Mouse (Mus musculus) myocyte (in vitro differentiated cells): ENCODE data around the gene Fam118a. TPM values are rescaled to one million over a fixed set of nuclear protein-coding genes. Genes with fewer than 3 reads are reported as not detected.

Experiments
- H3K27me3 ChIP-seq: one replicate; pipeline ENCODE4 v1.6.1; 2011; ENCODE audit not compliant: control insufficient read depth, insufficient read depth, insufficient read length
- H3K36me3 ChIP-seq: one replicate; pipeline ENCODE4 v1.6.1; 2011; ENCODE audit not compliant: control insufficient read depth, insufficient read depth
- H3K4me2 ChIP-seq: one replicate; pipeline ENCODE4 v1.6.1; 2011; ENCODE audit warnings: low read depth, control low read depth
- H3K4me3 ChIP-seq: one replicate; pipeline ENCODE4 v1.5.1; 2011; ENCODE audit warnings: mild to moderate bottlenecking, control low read depth, moderate library complexity
- H3K79me2 ChIP-seq: one replicate; pipeline ENCODE4 v1.6.1; 2011; ENCODE audit not compliant: control insufficient read depth, insufficient read depth
- H3ac ChIP-seq: one replicate; pipeline ENCODE4 v1.6.1; 2011; ENCODE audit not compliant: control insufficient read depth, insufficient read length
- CEBPB ChIP-seq: IDR thresholded peaks from 2 replicates; pipeline ENCODE4 v1.6.1; 2011; ENCODE audit warnings: mild to moderate bottlenecking, moderate library complexity; ENCODE audit not compliant: poor library complexity, insufficient read depth, severe bottlenecking
- E2F4 ChIP-seq: IDR thresholded peaks from one replicate; pipeline ENCODE4 v1.6.1; 2011; ENCODE audit warnings: mild to moderate bottlenecking, control low read depth, moderate library complexity; ENCODE audit not compliant: insufficient read depth
- MAX ChIP-seq: IDR thresholded peaks from one replicate; pipeline ENCODE4 v1.6.1; 2011; ENCODE audit warnings: low read depth, mild to moderate bottlenecking, control low read depth
- MYOD1 ChIP-seq, 3 experiments: IDR thresholded peaks; one replicate each; pipeline ENCODE4 v1.6.1; 2011; ENCODE audit warnings: control low read depth in 2 of 3, low read depth in 2 of 3, mild to moderate bottlenecking in 2 of 3, moderate library complexity in 1 of 3; ENCODE audit not compliant: insufficient read length in 2 of 3, control insufficient read depth in 1 of 3
- MYOG ChIP-seq, 3 experiments: IDR thresholded peaks; one replicate each; pipeline ENCODE4 v1.6.1; 2011; ENCODE audit warnings: control low read depth in 2 of 3, low read depth in 2 of 3, mild to moderate bottlenecking in 2 of 3; ENCODE audit not compliant: insufficient read length in 2 of 3, control insufficient read depth in 1 of 3, insufficient read depth in 1 of 3
- POLR2A ChIP-seq: IDR thresholded peaks from one replicate; pipeline ENCODE4 v1.6.1; 2011; ENCODE audit warnings: low read depth, mild to moderate bottlenecking, control low read depth, moderate library complexity; ENCODE audit not compliant: insufficient read length
- POLR2AphosphoS2 ChIP-seq: IDR thresholded peaks from one replicate; pipeline ENCODE4 v1.6.1; 2011; ENCODE audit warnings: low read depth, control low read depth; ENCODE audit not compliant: insufficient read length
- REST ChIP-seq: IDR thresholded peaks from one replicate; pipeline ENCODE4 v1.6.1; 2011; ENCODE audit warnings: mild to moderate bottlenecking, control low read depth, moderate library complexity; ENCODE audit not compliant: insufficient read depth, insufficient read length
- SRF ChIP-seq: IDR thresholded peaks from one replicate; pipeline ENCODE4 v1.6.1; 2011; ENCODE audit warnings: low read depth; ENCODE audit not compliant: control insufficient read depth, insufficient read length
- TCF12 ChIP-seq: IDR thresholded peaks from one replicate; pipeline ENCODE4 v1.6.1; 2011; ENCODE audit warnings: mild to moderate bottlenecking, control low read depth; ENCODE audit not compliant: poor library complexity, insufficient read depth, severe bottlenecking
- TCF3 ChIP-seq: IDR thresholded peaks from one replicate; pipeline ENCODE4 v1.6.1; 2011; ENCODE audit warnings: low read depth, control low read depth; ENCODE audit not compliant: insufficient read length
- USF1 ChIP-seq: IDR thresholded peaks from one replicate; pipeline ENCODE4 v1.6.1; 2011; ENCODE audit warnings: low read depth, mild to moderate bottlenecking, control low read depth, moderate library complexity
- polyA plus RNA-seq: library from polyadenylated mRNA; unstranded; fragments of >200 nt; fragmentation: generic; extraction: Trizol; gene quantifications from one replicate; pipeline ENCODE4 v1.2.1, GENCODE M21; 2012; ENCODE audit warnings: missing spikeins

Fam118a gene
- polyA plus RNA-seq, 1 experiment, result 16.0 TPM

GRCm38 (mm10) chr15:85012662-85013054 lies 16.1 kb upstream of the Fam118a start:
- no peak overlapping the region for H3K4me3 ChIP-seq
- no peak overlapping the region for H3K4me2 ChIP-seq
- no peaks in the 10 kb centered on the region for H3K79me2 ChIP-seq
- no peak overlapping the region for H3ac ChIP-seq
- TF ChIP-seq TCF3 (no peak), POLR2AphosphoS2 (no peak), MYOG (IDR thresholded peaks at IDR 0.05; ENCODE audit: control insufficient read depth in 1 of 3, insufficient read depth in 1 of 3, insufficient read length in 2 of 3, low read depth in 2 of 3) (no peak), CEBPB (no peak), REST (no peak), POLR2A (no peak), MYOD1 (IDR thresholded peaks at IDR 0.05; ENCODE audit: control insufficient read depth in 1 of 3, insufficient read length in 2 of 3, low read depth in 2 of 3) (no peak), USF1 (no peak), TCF12 (no peak), E2F4 (no peak), MAX (no peak), SRF (no peak)
- H3K27me3 ChIP-seq, result peaks cover 36% of the 10 kb centered on the region
- H3K36me3 ChIP-seq, result no peaks in the 10 kb centered on the region

- H3K36me3 ChIP-seq, result no peaks in the 10 kb centered on the region
- TF ChIP-seq POLR2AphosphoS2 (no peak), SRF (no peak), REST (no peak), E2F4 (no peak), USF1 (no peak), MYOG (IDR thresholded peaks at IDR 0.05; ENCODE audit: control insufficient read depth in 1 of 3, insufficient read depth in 1 of 3, insufficient read length in 2 of 3, low read depth in 2 of 3) (no peak), MYOD1 (IDR thresholded peaks at IDR 0.05; ENCODE audit: control insufficient read depth in 1 of 3, insufficient read length in 2 of 3, low read depth in 2 of 3) (no peak)
- H3K4me2 ChIP-seq, result no peak overlapping the region
Observed at GRCm38 (mm10) chr15:85015771-85016170, 13.0 kb upstream of the Fam118a start.

GRCm38 (mm10) chr15:85016951-85017664 lies 11.6 kb upstream of the Fam118a start, which contains the start of gene Upk3a:
Gene Upk3a, plus strand, starts transcription at chr15:85017141.
- Histone ChIP-seq H3ac (no peak within 1 kb of the TSS), H3K79me2 (no peaks in the 10 kb centered on the region), H3K27me3 (peaks cover 46% of the 10 kb centered on the region), H3K4me2 (no peak within 1 kb of the TSS), H3K4me3 (no peak within 1 kb of the TSS), H3K36me3 (no peaks in the 10 kb centered on the region)
- TF ChIP-seq SRF, result no peak
- peak in 1 of 3 experiments; percentile 3 for TF ChIP-seq MYOG (IDR thresholded peaks at IDR 0.05; ENCODE audit: control insufficient read depth in 1 of 3, insufficient read depth in 1 of 3, insufficient read length in 2 of 3, low read depth in 2 of 3)

More at GRCm38 (mm10) chr15:85015771-85016170, 13.0 kb upstream of the Fam118a start:
- no peak overlapping the region for H3K4me3 ChIP-seq
- no peak overlapping the region for H3ac ChIP-seq
- no peaks in the 10 kb centered on the region for H3K79me2 ChIP-seq
- peaks cover 36% of the 10 kb centered on the region for H3K27me3 ChIP-seq

GRCm38 (mm10) chr15:85022211-85022610 lies 6.5 kb upstream of the Fam118a start:
- no peak overlapping the region for H3K4me3 ChIP-seq
- H3ac ChIP-seq, result no peak overlapping the region
- no peaks in the 10 kb centered on the region for H3K36me3 ChIP-seq
- TF ChIP-seq POLR2A, result no peak
- no peaks in the 10 kb centered on the region for H3K79me2 ChIP-seq
- no peak overlapping the region for H3K4me2 ChIP-seq
- peaks cover 34% of the 10 kb centered on the region for H3K27me3 ChIP-seq

GRCm38 (mm10) chr15:85026197-85026596 lies 2.6 kb upstream of the Fam118a start:
- H3ac ChIP-seq, result no peak overlapping the region
- no peak overlapping the region for H3K4me2 ChIP-seq
- H3K4me3 ChIP-seq, result no peak overlapping the region
- peaks cover 22% of the 10 kb centered on the region for H3K27me3 ChIP-seq
- no peaks in the 10 kb centered on the region for H3K36me3 ChIP-seq
- H3K79me2 ChIP-seq, result no peaks in the 10 kb centered on the region
- TF ChIP-seq MAX (no peak), MYOG (IDR thresholded peaks at IDR 0.05; ENCODE audit: control insufficient read depth in 1 of 3, insufficient read depth in 1 of 3, insufficient read length in 2 of 3, low read depth in 2 of 3) (no peak), TCF3 (no peak), SRF (no peak), USF1 (no peak), E2F4 (no peak), REST (no peak), TCF12 (no peak), CEBPB (no peak), POLR2A (no peak), MYOD1 (IDR thresholded peaks at IDR 0.05; ENCODE audit: control insufficient read depth in 1 of 3, insufficient read length in 2 of 3, low read depth in 2 of 3) (no peak), POLR2AphosphoS2 (no peak)
